Mouse (Mus musculus): ENCODE data around the gene Ice2. TPM values are rescaled to one million over a fixed set of nuclear protein-coding genes. Genes with fewer than 3 reads are reported as not detected.

The Ice2 gene
- polyA plus RNA-seq, 1 experiment = 7.6 TPM

DNA sequence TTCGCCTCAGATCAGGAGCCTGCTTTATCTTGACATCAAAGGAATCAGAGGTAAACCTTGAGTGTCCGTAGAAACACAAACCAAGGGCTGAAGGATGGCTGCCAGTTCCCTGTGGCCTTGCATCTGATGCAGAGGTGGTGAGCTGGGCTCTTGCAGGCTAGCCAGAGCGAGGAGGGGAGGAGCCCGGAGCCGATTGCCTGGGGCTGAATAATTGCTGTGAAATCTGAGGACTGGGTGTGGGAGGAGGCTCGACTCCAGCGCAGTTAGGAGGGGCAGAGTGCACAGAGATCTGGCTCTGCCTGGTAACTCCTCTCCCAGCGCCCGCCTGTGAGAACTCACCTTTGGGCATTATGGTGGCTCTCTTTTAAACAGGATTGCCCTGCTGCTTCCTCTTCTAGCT, 71.3 kb downstream of the Ice2 start:
- Histone ChIP-seq H3K4me3 (ENCODE audit: insufficient read depth, low read length) (no peak overlapping the region), H3K4me1 (ENCODE audit: control insufficient read depth, insufficient read depth, low read length) (peaks cover 4% of the 10 kb centered on the region), H3K27ac (ENCODE audit: insufficient read depth, low read length) (no peak overlapping the region)
- TF ChIP-seq CTCF (IDR thresholded peaks at IDR 0.05; ENCODE audit: extremely low read depth, insufficient read depth, low read length) = no peak
- no peak for TF ChIP-seq POLR2A (IDR thresholded peaks at IDR 0.05; ENCODE audit: extremely low read depth, insufficient read depth, low read length)

DNA sequence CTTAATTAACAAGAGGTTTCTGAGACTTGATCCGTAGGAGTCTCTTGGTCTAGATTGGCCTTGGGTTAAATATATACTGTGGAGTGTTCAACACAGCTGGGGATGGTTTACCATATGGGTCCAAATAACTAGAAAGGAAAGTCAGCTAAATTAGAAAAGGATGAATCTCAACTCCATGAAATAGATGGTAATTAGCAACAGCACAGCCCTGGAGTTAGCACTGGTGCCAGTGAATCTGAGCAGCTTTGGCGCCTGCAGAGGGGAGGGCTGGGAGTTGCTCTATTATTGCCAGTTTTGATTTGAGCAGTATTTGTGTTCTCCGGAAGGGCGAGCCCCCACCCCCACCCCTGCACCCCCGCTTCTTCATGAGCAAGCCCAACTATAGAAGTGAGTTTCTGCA, 72.7 kb downstream of the Ice2 start:
- no peak for TF ChIP-seq CTCF (IDR thresholded peaks at IDR 0.05; ENCODE audit: extremely low read depth, insufficient read depth, low read length)
- no peak for TF ChIP-seq POLR2A (IDR thresholded peaks at IDR 0.05; ENCODE audit: extremely low read depth, insufficient read depth, low read length)
- Histone ChIP-seq H3K4me1 (ENCODE audit: control insufficient read depth, insufficient read depth, low read length) (peaks cover 4% of the 10 kb centered on the region), H3K4me3 (ENCODE audit: insufficient read depth, low read length) (no peak overlapping the region), H3K27ac (ENCODE audit: insufficient read depth, low read length) (no peak overlapping the region)

DNA sequence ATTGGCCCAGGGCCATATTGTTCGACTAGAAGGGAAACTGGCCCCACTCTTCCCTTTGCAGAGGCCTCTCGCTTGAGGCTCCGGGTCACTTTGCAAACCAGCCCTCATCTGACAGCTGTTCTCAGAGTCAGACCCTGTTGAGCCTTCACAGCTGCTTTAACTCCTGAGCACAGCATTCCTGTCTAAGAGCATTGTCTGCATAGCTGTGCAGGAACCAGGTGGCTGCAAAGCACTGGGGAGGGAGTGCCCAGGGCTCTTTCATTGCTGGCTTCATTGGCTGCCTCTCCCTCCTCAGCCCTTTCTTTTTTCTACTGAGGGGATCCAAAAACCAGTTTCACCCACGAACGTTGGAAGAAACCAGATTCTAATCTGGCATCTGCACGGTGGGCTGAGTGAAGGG, 73.2 kb downstream of the Ice2 start:
- TF ChIP-seq CTCF (IDR thresholded peaks at IDR 0.05; ENCODE audit: extremely low read depth, insufficient read depth, low read length) (no peak), POLR2A (IDR thresholded peaks at IDR 0.05; ENCODE audit: extremely low read depth, insufficient read depth, low read length) (no peak)
- peaks cover 4% of the 10 kb centered on the region for H3K4me1 ChIP-seq (ENCODE audit: control insufficient read depth, insufficient read depth, low read length)
- no peak overlapping the region for H3K27ac ChIP-seq (ENCODE audit: insufficient read depth, low read length)
- H3K4me3 ChIP-seq (ENCODE audit: insufficient read depth, low read length) = no peak overlapping the region

DNA sequence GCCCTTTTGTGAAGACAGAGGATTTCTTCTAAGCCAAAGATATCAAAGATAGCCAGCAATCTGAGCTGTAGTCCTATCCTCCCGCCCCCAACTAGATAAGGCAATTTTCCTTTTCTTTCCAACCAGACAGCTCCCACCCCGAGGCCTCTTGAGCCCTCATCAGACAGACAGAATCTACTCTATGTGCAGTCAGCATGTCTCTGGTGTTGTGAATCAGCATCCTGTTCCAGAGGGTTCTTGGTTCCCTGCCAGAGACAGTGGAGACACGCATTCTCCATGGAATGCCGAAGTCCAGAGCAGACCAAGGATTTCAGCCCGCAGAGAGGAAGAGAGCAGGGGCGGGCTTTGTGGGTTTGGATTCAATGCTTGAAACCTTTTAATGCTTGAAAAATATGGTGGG, 75.0 kb downstream of the Ice2 start:
- no peak overlapping the region for H3K27ac ChIP-seq (ENCODE audit: insufficient read depth, low read length)
- peaks cover 4% of the 10 kb centered on the region for H3K4me1 ChIP-seq (ENCODE audit: control insufficient read depth, insufficient read depth, low read length)
- no peak overlapping the region for H3K4me3 ChIP-seq (ENCODE audit: insufficient read depth, low read length)
- TF ChIP-seq POLR2A (IDR thresholded peaks at IDR 0.05; ENCODE audit: extremely low read depth, insufficient read depth, low read length) = no peak
- TF ChIP-seq CTCF (IDR thresholded peaks at IDR 0.05; ENCODE audit: extremely low read depth, insufficient read depth, low read length) = no peak

DNA sequence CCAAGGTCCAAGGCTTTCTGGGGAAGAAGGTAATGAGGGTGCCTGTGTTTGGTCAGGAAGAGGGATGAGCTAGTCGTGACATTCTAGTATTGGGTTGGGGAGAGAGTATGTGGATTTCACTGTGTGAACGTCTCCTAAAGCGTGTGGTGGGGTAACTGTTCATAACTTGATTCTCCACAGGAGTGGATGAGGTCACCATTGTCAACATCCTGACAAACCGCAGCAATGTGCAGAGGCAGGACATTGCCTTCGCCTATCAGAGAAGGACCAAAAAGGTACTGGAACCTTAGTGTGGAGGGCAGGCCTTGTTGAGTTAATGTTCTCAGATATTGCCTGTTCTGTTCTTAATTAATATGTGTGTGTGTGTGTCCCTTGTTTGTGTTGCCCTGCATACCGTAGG, 78.2 kb downstream of the Ice2 start:
- Histone ChIP-seq H3K4me1 (ENCODE audit: control insufficient read depth, insufficient read depth, low read length) (peaks cover 1% of the 10 kb centered on the region), H3K27ac (ENCODE audit: insufficient read depth, low read length) (no peak overlapping the region), H3K4me3 (ENCODE audit: insufficient read depth, low read length) (no peak overlapping the region)
- TF ChIP-seq CTCF (IDR thresholded peaks at IDR 0.05; ENCODE audit: extremely low read depth, insufficient read depth, low read length) (no peak), POLR2A (IDR thresholded peaks at IDR 0.05; ENCODE audit: extremely low read depth, insufficient read depth, low read length) (no peak)

DNA sequence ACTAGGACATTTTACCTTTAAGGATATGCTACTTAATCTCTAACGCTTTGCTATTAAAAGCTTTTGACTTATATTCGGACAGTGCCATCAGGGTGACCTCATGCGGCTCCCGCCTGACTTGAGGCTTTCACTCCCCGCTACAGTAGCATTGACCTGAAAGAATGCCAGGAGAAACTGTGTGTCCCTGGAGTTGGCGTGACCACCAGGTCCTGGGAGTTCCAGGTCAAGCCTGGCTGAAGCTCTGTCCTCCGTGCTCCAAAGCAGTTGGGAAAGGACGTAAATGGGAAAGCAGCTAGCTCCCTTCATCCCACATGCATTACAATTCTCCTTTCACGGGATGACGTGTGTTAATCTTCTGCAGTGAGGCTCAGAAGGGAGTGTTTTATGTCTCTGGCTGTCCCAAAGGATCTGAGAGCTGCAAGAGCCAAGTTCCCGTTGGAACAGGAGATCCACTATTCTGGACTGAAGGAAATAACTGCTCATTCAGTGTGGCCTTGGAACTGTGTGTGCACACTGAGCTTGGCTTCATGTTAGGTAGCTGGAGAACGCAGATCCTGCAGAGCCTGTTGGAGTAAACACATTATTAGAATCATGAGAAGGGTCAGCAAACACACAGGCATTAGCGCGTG, 79.6 kb downstream of the Ice2 start:
- Histone ChIP-seq H3K4me1 (ENCODE audit: control insufficient read depth, insufficient read depth, low read length) (no peaks in the 10 kb centered on the region), H3K27ac (ENCODE audit: insufficient read depth, low read length) (no peak overlapping the region), H3K4me3 (ENCODE audit: insufficient read depth, low read length) (no peak overlapping the region)
- TF ChIP-seq CTCF (IDR thresholded peaks at IDR 0.05; ENCODE audit: extremely low read depth, insufficient read depth, low read length) = no peak
- TF ChIP-seq POLR2A (IDR thresholded peaks at IDR 0.05; ENCODE audit: extremely low read depth, insufficient read depth, low read length) = no peak

DNA sequence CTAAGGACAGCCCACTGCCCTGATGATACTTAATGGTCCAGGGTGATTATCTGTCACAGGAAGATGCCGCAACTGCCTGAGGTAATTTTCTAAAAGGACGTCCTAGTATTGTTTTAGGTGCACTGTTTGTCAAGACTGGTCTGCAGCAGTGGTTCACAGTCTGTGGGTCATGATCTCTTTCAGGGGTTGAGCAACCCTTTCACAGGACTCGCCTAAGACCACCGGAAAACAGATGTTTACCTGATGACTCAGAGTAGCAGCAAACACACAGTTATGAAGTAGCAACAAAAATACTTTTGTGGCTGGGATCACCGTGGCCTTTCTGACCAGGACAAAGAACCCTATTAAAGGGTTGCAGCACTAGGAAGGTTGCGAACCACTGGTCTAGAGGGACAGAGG, 80.1 kb downstream of the Ice2 start:
- TF ChIP-seq CTCF (IDR thresholded peaks at IDR 0.05; ENCODE audit: extremely low read depth, insufficient read depth, low read length) (no peak), POLR2A (IDR thresholded peaks at IDR 0.05; ENCODE audit: extremely low read depth, insufficient read depth, low read length) (no peak)
- Histone ChIP-seq H3K4me1 (ENCODE audit: control insufficient read depth, insufficient read depth, low read length) (no peaks in the 10 kb centered on the region), H3K4me3 (ENCODE audit: insufficient read depth, low read length) (no peak overlapping the region), H3K27ac (ENCODE audit: insufficient read depth, low read length) (no peak overlapping the region)

DNA sequence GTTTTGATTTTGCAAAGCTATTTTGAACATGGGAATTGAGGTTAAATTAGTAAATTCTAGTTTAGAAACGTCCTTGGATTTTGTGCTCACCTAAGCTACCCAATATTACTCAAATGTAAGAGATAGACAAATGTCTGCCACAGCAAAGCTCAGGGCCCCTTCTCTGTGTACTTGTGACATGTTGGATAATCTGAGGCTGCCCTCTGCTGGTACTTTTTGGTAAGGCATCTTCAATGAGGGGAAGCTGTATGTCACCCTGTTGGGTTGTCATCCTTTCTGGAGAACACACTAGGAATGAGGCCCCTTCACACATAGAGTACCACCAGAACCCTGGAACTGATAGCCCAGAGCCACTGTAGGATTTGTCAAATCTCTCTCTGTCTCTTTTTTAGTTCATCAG, 82.6 kb downstream of the Ice2 start:
- TF ChIP-seq POLR2A (IDR thresholded peaks at IDR 0.05; ENCODE audit: extremely low read depth, insufficient read depth, low read length) (no peak), CTCF (IDR thresholded peaks at IDR 0.05; ENCODE audit: extremely low read depth, insufficient read depth, low read length) (peak; percentile 91)

More for the DNA sequence above, 82.6 kb downstream of the Ice2 start:
- H3K4me3 ChIP-seq (ENCODE audit: insufficient read depth, low read length) = no peak overlapping the region
- H3K27ac ChIP-seq (ENCODE audit: insufficient read depth, low read length) = no peak overlapping the region
- H3K4me1 ChIP-seq (ENCODE audit: control insufficient read depth, insufficient read depth, low read length) = no peaks in the 10 kb centered on the region

Other genes with a start within 250 kb of the Ice2 start
- gene Anxa2, start 55.7 kb downstream of the Ice2 start, polyA plus RNA-seq (2012; rRNA removed) = 18.0 and 23.7 TPM in 2 replicates